Mouse (Mus musculus) limb, embryonic 11.5 days (tissue): ENCODE measurements around the gene Tbx5. TPM values are rescaled to one million over a fixed set of nuclear protein-coding genes. Genes with fewer than 3 reads are reported as not detected.

ENCODE experiments used
- ATAC-seq: fragments of 200-750 bp; cut with Nextera tagmentation; 2 replicates; pipeline ENCODE4 v1.8.0; 2017; ENCODE audit warnings: low read depth; ENCODE audit not compliant: insufficient number of reproducible peaks, low FRiP score, low TSS enrichment
- DNase-seq: peaks from one replicate; pipeline ENCODE4 v3.0.0-alpha.2; 2015; ENCODE audit warnings: low spot score
- H3K27ac ChIP-seq: fragments of 300-500 bp; sonication (generic); replicated peaks from 2 replicates; pipeline ENCODE4 v1.5.1; 2014; ENCODE audit warnings: low read depth, mild to moderate bottlenecking, low read length
- H3K27me3 ChIP-seq: fragments of 300-500 bp; sonication (generic); 2 replicates; pipeline ENCODE4 v1.6.1; 2014; ENCODE audit warnings: mild to moderate bottlenecking, low read length, mixed read lengths; ENCODE audit not compliant: control insufficient read depth, insufficient read depth
- H3K36me3 ChIP-seq: fragments of 300-500 bp; sonication (generic); 2 replicates; pipeline ENCODE4 v1.6.1; 2014; ENCODE audit warnings: mild to moderate bottlenecking, low read length, moderate library complexity, mixed read lengths; ENCODE audit not compliant: control insufficient read depth, insufficient read depth
- H3K4me1 ChIP-seq: fragments of 300-500 bp; sonication (generic); 2 replicates; pipeline ENCODE4 v1.6.1; 2014; ENCODE audit warnings: low read length, mixed read lengths; ENCODE audit not compliant: control insufficient read depth, insufficient read depth
- H3K4me2 ChIP-seq: fragments of 300-500 bp; sonication (generic); 2 replicates; pipeline ENCODE4 v1.6.1; 2014; ENCODE audit warnings: low read depth, mild to moderate bottlenecking, moderate library complexity; ENCODE audit not compliant: severe bottlenecking
- H3K4me3 ChIP-seq: fragments of 300-500 bp; sonication (generic); 2 replicates; pipeline ENCODE4 v1.5.1; 2014; ENCODE audit warnings: low read depth, low read length
- H3K9ac ChIP-seq: fragments of 300-500 bp; sonication (generic); 2 replicates; pipeline ENCODE4 v1.6.1; 2014; ENCODE audit warnings: mild to moderate bottlenecking, low read length
- H3K9me3 ChIP-seq: fragments of 300-500 bp; sonication (generic); 2 replicates; pipeline ENCODE4 v1.6.1; 2016; ENCODE audit warnings: low read length; ENCODE audit not compliant: control insufficient read depth
- WGBS: fragments of 180-500 bp; shearing (Covaris S2); extraction: QIAGEN DNeasy Blood & Tissue Kit; methylation state at CpG from one replicate; pipeline ENCODE4 v1.1.7; 2014; 5-methylcytosine and 5-hydroxymethylcytosine counted together
- polyA plus RNA-seq: library from polyadenylated mRNA; unstranded; fragments of >200 nt; fragmentation: Nextera tagmentation; extraction: Ambion mirVana; gene quantifications from 2 replicates; pipeline ENCODE4 v1.2.1, GENCODE M21; 2014

Tbx5 gene
- polyA plus RNA-seq, 1 experiment from 2014 or later, result 34.3 TPM

GRCm38 (mm10) chr5:119805636-119806035 is 26.8 kb upstream of the Tbx5 start:
- Histone ChIP-seq H3K9me3 (no peaks in the 10 kb centered on the region; the same call in 1 of the 2 replicates), H3K4me1 (0 out of 2 replicates have a peak, but pooled peaks cover 8% of the 10 kb centered on the region), H3K36me3 (no peaks in the 10 kb centered on the region), H3K27ac (peak overlapping the region; percentile 90), H3K27me3 (peaks cover 78% of the 10 kb centered on the region), H3K4me3 (peak overlapping the region; percentile 41), H3K4me2 (peak overlapping the region; percentile 69), H3K9ac (peak overlapping the region; percentile 93)
- DNase-seq, result peak; percentile 58
- ATAC-seq, result no peak
- WGBS, result under 1% methylated on average over 5 of the region's 5 CpGs

- Histone ChIP-seq H3K4me1 (0 out of 2 replicates have a peak, but pooled peaks cover 8% of the 10 kb centered on the region), H3K36me3 (no peaks in the 10 kb centered on the region), H3K27ac (peak overlapping the region; percentile 90; the same call in 1 of the 2 replicates), H3K4me3 (peak overlapping the region; percentile 41), H3K4me2 (peak overlapping the region; percentile 69), H3K9me3 (no peaks in the 10 kb centered on the region; the same call in 1 of the 2 replicates), H3K9ac (peak overlapping the region; percentile 93), H3K27me3 (peaks cover 71% of the 10 kb centered on the region)
- DNase-seq, result no peak
- no peak for ATAC-seq
Measured at GRCm38 (mm10) chr5:119806467-119806866, 26.0 kb upstream of the Tbx5 start.

GRCm38 (mm10) chr5:119807481-119808183 is 24.8 kb upstream of the Tbx5 start:
- DNase-seq (no peak), ATAC-seq (no peak)
- Histone ChIP-seq H3K4me2 (peak overlapping the region; percentile 20; the same call in 1 of the 2 replicates), H3K27ac (no peak overlapping the region), H3K36me3 (no peaks in the 10 kb centered on the region), H3K27me3 (peaks cover 61% of the 10 kb centered on the region), H3K9ac (peak overlapping the region; percentile 37; the same call in 1 of the 2 replicates), H3K4me3 (no peak overlapping the region; the same call in 1 of the 2 replicates), H3K4me1 (0 out of 2 replicates have a peak, but pooled peaks cover 7% of the 10 kb centered on the region), H3K9me3 (no peaks in the 10 kb centered on the region; the same call in 1 of the 2 replicates)
- 7% methylated on average over 20 of the region's 20 CpGs for WGBS

- no peaks in the 10 kb centered on the region for H3K36me3 ChIP-seq
- DNase-seq (no peak), ATAC-seq (no peak)
- 45% methylated on average over 6 of the region's 6 CpGs for WGBS
- no peaks in the 10 kb centered on the region; the same call in 1 of the 2 replicates for H3K9me3 ChIP-seq
- peaks cover 51% of the 10 kb centered on the region for H3K27me3 ChIP-seq
- H3K4me3 ChIP-seq, result no peak overlapping the region
- no peak overlapping the region for H3K9ac ChIP-seq
- H3K27ac ChIP-seq, result no peak overlapping the region
- 0 out of 2 replicates have a peak, but pooled peaks cover 6% of the 10 kb centered on the region for H3K4me1 ChIP-seq
- no peak overlapping the region for H3K4me2 ChIP-seq
Measured at GRCm38 (mm10) chr5:119808713-119809112, 23.8 kb upstream of the Tbx5 start.

- no peaks in the 10 kb centered on the region; the same call in 1 of the 2 replicates for H3K9me3 ChIP-seq
- peaks cover 33% of the 10 kb centered on the region for H3K27me3 ChIP-seq
- WGBS, result 52% methylated on average over 12 of the region's 12 CpGs
Measured at GRCm38 (mm10) chr5:119810994-119811690, 21.3 kb upstream of the Tbx5 start.

GRCm38 (mm10) chr5:119815247-119815646 is 17.2 kb upstream of the Tbx5 start:
- Histone ChIP-seq H3K36me3 (no peaks in the 10 kb centered on the region), H3K4me2 (no peak overlapping the region), H3K27ac (no peak overlapping the region), H3K4me1 (no peaks in the 10 kb centered on the region), H3K4me3 (no peak overlapping the region), H3K9me3 (no peaks in the 10 kb centered on the region), H3K9ac (no peak overlapping the region), H3K27me3 (peaks cover 2% of the 10 kb centered on the region; the same call in 1 of the 2 replicates)
- no peak for DNase-seq
- ATAC-seq, result no peak
- 55% methylated on average over 1 of the region's 1 CpGs for WGBS

More at GRCm38 (mm10) chr5:119810994-119811690, 21.3 kb upstream of the Tbx5 start:
- ATAC-seq (no peak), DNase-seq (no peak)
- Histone ChIP-seq H3K9ac (no peak overlapping the region), H3K4me2 (no peak overlapping the region), H3K36me3 (no peaks in the 10 kb centered on the region), H3K4me3 (no peak overlapping the region), H3K4me1 (0 out of 2 replicates have a peak, but pooled peaks cover 6% of the 10 kb centered on the region), H3K27ac (no peak overlapping the region; the same call in 1 of the 2 replicates)

- no peak overlapping the region for H3K4me2 ChIP-seq
- 0 out of 2 replicates have a peak, but pooled peaks cover 3% of the 10 kb centered on the region for H3K4me1 ChIP-seq
- H3K27ac ChIP-seq, result no peak overlapping the region
- ATAC-seq (no peak), DNase-seq (no peak)
- H3K9ac ChIP-seq, result no peak overlapping the region
- H3K36me3 ChIP-seq, result no peaks in the 10 kb centered on the region
- H3K27me3 ChIP-seq, result no peaks in the 10 kb centered on the region; the same call in 1 of the 2 replicates
- 76% methylated on average over 6 of the region's 6 CpGs for WGBS
- no peaks in the 10 kb centered on the region for H3K9me3 ChIP-seq
- no peak overlapping the region for H3K4me3 ChIP-seq
Measured at GRCm38 (mm10) chr5:119820452-119820851, 12.0 kb upstream of the Tbx5 start.

- H3K27me3 ChIP-seq, result no peaks in the 10 kb centered on the region; the same call in 1 of the 2 replicates
- 53% methylated on average over 2 of the region's 2 CpGs for WGBS
- no peaks in the 10 kb centered on the region for H3K36me3 ChIP-seq
- no peak overlapping the region for H3K4me3 ChIP-seq
- no peak for DNase-seq
- no peak overlapping the region for H3K9ac ChIP-seq
- H3K9me3 ChIP-seq, result no peaks in the 10 kb centered on the region
- H3K4me2 ChIP-seq, result no peak overlapping the region
- no peak for ATAC-seq
- no peak overlapping the region for H3K27ac ChIP-seq
- peaks cover 3% of the 10 kb centered on the region; the same call in 1 of the 2 replicates for H3K4me1 ChIP-seq
Measured at GRCm38 (mm10) chr5:119821506-119821905, 11.0 kb upstream of the Tbx5 start.
